Mouse (Mus musculus): ENCODE measurements at regions not wholly inside any gene's neighbourhood (a gene's known extent, or its start where the extent isn't known, plus 50 kb on each side); places are given as distances from the start of the nearest gene placed in this dataset.

DNA sequence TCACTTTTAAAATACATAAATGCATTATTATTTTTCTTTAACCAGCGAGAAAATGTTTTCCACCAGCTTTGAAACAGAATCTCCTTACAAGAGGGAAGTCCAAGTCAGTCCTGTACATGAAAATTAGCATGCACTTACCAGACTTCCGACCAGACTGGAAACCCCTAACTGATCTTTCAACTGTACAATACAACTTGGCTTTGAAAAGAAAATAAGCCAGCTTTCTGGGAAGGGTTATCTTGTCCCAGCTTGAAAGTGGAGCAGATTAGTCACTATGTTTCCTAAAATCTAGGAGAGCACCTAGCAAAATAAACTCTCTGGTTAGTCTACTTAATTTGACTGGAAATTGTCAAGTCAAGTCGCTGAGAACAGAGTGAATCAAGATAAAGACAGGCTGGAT is 1110.1 kb downstream of the Gsdmc2 start:
- TF ChIP-seq ZNF384 (IDR thresholded peaks at IDR 0.05; ENCODE audit: low read depth, low read length) (no peak), MAFK (IDR thresholded peaks at IDR 0.05; ENCODE audit: insufficient read depth, low read depth, low read length) (no peak)

Measured in ES-E14 (cell line).